Mouse (Mus musculus): ENCODE data around the gene Cox8b.

The Cox8b gene

DNA sequence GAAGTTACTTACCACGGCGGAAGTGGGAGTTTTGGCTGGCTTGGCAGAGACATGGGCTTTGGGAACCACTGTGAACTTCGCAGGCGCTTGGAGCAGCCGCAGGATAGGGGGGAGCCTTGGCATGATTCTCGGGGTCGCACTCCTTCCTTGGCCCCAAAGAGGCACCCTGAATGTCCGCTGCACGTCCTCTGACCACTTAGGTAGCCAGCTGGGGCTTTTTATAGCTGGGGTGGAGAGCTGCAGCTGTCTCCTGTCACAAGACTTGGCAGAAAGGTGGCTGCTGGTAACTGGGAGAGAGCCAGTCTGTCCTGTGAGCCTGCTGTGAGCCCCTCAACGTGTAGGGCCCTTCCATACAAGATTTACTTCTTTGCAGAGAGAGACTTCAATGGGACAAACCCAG, at the start of gene Cox8b:
TSS of gene Cox8b (minus strand) at position 227 of the 400 bp plus-strand sequence.
- peak; percentile 29 for DNase-seq (ENCODE audit: low spot score)

GRCm38 (mm10) chr7:140949255-140949654, 49.0 kb upstream of the Cox8b start:
- no peak for DNase-seq (ENCODE audit: low spot score)

- no peak for DNase-seq (ENCODE audit: low spot score)
Measured at GRCm38 (mm10) chr7:140948161-140948560, 47.9 kb upstream of the Cox8b start.

DNA sequence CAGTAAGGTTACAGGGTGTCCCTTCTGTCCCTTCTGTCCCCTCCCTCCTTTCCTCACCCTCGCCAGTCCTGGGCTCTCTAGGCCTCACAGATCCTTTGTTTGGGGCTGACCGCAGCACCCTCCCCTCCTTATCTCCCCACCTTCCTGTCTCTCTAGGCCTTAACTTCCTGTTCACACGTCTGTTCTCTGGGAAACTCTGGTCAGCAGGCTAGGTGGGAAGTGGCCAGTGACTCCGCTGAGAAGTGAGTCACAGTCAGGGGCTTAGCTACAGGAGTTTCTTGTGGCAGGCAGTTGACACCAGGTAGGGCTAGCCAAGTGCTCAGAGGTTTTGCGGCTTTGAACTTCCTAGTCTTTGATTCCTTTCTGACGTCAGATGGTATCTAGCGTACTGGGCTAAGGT, 46.7 kb upstream of the Cox8b start:
- no peak for DNase-seq (ENCODE audit: low spot score)

GRCm38 (mm10) chr7:140946311-140946710, 46.1 kb upstream of the Cox8b start:
- DNase-seq (ENCODE audit: low spot score): no peak

DNA sequence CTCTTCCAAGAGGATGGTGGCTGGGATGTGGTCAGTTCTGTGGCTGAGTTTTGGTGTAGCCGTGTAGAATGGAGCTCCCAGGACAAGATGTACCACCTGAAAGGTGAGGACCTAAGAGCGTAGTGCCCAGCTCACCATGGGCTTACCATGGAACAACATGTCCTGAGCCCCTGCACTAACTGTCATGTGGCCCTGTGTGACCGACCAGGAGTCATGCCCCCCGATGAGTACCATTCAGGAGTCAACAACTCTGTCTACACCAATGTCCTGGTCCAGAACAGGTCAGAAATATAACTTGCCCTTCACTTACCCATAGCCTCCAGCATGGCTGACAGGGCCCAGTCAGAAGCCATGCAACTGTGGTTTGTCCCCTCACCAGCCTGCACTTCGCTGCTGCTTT, 45.0 kb upstream of the Cox8b start:
- DNase-seq (ENCODE audit: low spot score): no peak

GRCm38 (mm10) chr7:140944236-140944635, 44.0 kb upstream of the Cox8b start:
- DNase-seq (ENCODE audit: low spot score): no peak

- DNase-seq (ENCODE audit: low spot score): no peak
Measured at GRCm38 (mm10) chr7:140943356-140943755, 43.1 kb upstream of the Cox8b start.

DNA sequence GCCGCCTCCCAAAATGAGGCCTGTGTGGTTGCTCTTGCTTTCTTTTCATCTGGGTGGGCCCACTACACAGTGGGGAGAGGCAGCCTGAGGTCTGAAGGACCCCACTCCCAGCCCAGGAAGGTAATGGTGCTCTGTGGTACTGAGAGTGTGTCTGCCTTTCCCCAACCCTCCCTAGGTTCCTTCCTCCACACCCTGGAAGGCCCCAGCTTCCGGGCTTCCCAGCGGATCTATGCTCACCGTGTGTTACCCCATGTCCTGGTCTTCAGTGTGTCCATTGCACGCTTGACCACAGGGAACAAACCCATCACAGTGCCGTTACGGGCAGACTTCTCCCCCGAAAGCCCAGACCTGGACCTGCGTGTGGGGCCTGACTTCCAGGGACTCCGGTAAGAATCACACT, 42.6 kb upstream of the Cox8b start:
- no peak for DNase-seq (ENCODE audit: low spot score)

DNA sequence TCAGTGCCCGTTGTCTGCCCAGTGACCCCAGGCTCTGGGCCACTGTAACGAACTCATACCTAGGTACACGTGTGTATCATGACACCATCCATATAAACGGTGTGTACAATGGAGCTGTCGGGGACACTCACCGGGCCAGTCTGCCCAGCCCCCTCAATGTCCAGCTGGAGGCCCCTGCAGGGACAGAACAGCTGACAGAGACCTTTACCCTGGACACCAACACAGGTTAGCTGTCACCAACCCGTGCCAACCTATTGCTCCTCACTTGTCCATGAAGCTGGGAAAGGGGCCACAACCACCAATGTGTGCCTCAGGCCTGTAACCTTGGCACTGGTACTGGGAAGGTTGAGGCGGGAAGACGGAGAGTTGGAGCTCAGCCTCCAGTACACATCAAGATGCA, 42.1 kb upstream of the Cox8b start:
- DNase-seq (ENCODE audit: low spot score): peak; percentile 14

- DNase-seq (ENCODE audit: low spot score): peak; percentile 87
Measured at GRCm38 (mm10) chr7:140941222-140942051, 41.2 kb upstream of the Cox8b start, which contains the start of gene Pgghg. Gene Pgghg (plus strand): TSS chr7:140941391.

DNA sequence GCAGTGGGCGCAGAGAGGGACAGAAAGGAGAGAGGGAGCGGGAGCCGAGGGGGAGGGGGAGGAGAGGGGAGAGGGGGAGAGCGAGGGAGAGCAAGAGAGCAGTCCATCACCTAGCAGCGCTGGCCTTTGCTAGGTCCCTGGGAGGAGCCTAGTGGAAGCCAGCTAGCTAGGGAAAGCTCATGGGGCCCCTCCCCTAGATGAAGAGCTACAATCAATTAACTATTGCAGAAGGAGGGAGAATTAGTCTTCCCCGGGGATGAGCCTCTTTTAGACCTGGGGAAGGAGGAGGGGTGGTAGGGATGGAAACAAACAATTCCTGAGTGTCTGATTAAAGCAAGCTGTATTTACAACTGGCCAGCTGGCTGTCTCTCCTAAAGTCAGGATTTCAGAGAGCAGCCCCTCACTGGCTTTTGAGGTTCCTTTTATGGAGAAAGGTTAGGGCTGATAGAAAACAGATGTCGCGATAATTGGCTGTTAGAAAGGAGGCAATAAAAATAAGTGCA, 39.5 kb upstream of the Cox8b start:
- DNase-seq (ENCODE audit: low spot score): no peak

DNA sequence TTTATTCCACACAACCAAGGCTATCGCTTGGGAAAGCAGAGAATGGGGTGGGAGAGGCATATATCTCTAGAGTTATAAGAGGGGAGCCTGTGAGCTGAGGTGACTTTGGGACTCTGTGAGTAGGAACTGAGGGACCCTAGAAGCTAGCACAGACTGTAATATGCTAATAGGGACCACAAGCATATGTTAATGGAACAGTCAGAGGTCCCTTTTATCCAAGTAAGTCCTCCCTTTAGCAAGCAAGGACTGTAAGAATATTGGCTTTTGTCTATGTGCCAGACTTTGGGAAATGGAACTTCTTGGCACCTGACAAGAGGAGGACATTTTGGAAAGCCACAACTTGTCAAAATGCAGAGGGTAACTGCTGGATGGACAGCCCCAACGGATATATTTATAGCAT, 38.6 kb upstream of the Cox8b start:
- no peak for DNase-seq (ENCODE audit: low spot score)

DNA sequence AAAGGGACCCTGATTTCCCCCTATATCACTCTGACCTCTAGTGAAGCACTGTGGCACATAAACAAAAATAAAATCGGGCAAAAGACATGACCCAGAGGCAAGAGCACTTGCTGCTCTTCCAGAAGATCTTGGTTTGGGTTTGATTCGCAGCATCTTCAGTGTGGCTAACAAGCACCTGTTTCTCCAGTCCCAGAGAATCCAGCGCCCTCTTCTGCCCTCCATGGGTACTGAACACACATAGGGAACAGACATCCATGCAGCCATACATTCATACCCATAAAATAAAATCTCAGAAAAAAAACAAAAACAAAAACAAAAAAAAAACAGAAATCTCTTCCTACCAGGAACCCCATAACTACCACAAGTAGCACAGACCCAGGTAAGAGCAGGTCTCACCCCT, 38.2 kb upstream of the Cox8b start:
- DNase-seq (ENCODE audit: low spot score): no peak

GRCm38 (mm10) chr7:140927181-140927580, 26.9 kb upstream of the Cox8b start:
- DNase-seq (ENCODE audit: low spot score): no peak

DNA sequence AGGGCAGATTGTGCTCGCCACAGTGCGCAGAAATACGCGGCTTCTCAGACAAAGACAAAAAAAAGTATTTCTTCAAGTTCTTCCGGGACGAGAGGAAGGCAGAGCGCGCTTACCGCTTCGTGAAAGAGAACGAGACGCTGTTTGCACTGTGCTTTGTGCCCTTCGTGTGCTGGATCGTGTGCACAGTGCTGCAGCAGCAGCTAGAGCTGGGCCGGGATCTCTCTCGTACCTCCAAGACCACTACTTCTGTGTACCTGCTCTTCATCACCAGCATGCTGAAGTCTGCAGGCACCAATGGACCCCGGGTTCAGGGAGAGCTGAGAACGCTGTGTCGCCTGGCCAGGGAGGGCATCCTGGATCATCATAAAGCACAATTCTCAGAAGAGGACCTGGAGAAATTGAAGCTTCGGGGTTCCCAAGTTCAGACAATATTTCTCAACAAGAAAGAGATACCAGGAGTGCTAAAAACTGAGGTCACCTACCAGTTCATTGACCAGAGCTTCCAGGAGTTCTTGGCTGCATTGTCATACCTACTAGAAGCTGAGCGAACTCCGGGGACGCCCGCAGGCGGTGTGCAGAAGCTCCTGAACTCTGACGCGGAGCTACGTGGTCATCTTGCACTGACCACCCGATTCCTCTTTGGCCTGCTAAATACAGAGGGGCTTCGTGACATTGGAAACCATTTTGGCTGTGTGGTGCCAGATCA, 23.0 kb upstream of the Cox8b start:
- no peak for DNase-seq (ENCODE audit: low spot score)

DNA sequence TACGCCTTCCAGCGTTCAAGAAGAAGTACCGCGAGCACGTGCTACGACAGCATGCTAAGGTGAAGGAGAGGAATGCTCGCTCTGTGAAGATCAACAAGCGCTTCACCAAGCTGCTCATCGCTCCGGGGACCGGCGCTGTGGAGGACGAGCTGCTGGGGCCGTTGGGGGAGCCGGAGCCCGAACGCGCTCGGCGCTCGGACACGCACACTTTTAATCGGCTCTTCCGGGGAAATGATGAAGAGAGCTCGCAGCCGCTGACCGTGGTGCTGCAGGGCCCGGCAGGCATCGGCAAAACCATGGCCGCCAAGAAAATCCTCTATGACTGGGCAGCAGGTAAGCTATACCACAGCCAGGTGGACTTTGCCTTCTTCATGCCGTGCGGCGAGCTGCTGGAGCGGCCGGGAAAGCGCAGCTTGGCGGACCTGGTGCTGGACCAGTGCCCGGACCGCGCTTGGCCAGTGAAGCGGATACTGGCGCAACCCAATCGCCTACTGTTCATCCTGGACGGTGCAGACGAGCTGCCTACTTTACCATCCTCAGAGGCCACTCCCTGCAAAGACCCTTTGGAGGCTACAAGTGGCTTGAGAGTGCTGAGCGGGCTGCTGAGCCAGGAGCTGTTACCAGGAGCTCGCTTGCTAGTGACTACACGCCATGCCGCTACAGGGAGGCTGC, 22.3 kb upstream of the Cox8b start:
- no peak for DNase-seq (ENCODE audit: low spot score)

DNA sequence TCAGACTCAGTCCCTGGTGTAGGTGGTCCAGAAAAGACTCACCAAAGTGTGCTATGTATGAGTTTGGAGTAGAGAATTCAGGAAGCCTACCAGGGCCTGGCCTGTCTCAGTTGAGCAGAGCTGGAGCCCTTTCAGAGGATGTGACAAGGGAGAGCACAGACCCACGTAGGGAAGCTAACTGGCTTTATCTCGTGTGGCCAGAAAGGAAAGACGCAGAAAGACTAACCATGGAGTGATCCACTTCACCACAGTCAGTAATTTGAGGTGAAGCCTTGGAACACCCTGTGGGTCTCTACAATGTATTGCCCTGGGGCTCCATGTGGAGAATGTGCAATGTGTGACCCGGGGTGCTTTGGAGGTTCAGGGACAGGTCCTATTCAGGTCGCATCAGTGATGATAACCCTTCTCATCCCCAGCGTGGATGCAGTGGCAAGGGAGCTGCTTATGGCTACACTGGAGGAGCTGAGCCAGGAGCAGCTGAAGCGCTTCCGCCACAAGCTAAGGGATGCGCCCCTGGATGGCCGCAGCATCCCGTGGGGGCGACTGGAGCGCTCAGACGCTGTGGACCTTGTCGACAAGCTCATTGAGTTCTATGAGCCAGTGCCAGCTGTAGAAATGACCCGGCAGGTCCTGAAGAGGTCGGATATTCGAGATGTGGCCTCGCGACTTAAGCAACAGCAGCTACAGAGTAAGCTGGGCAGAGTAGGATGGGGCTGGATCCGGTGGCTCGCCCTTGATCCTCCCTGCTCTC, 21.2 kb upstream of the Cox8b start:
- no peak for DNase-seq (ENCODE audit: low spot score)

- DNase-seq (ENCODE audit: low spot score): no peak
Measured at GRCm38 (mm10) chr7:140920418-140921029, 20.3 kb upstream of the Cox8b start, which contains the start of gene Nlrp6. Gene Nlrp6 (plus strand): TSS chr7:140920902.

DNA sequence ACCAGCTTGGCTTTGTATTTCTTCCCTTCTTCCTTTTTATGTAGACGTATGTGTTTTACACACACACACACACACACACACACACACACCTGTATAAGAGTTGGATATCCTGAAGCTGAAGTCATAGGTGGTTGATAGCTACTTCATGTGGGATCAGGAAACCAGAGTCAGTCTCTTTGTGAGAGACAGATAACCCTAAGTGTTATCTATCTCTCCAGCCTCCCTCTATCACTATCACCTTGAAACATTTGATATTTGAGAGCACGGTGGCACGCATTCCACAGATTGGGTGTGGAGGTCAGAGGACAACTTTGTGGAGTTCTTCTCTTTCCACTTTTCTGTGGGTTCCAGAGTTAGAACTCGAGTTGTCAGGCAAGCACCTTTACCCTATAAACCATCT, 19.7 kb upstream of the Cox8b start:
- no peak for DNase-seq (ENCODE audit: low spot score)

GRCm38 (mm10) chr7:140914031-140914690, 13.9 kb upstream of the Cox8b start:
- no peak for DNase-seq (ENCODE audit: low spot score)

Data from adipocyte (in vitro differentiated cells).